Mouse (Mus musculus) liver, embryonic 16.5 days (tissue): Measurements from ENCODE around the gene Lrrc75a. TPM values are rescaled to one million over a fixed set of nuclear protein-coding genes. Genes with fewer than 3 reads are reported as not detected.
"Not testable (repeated sequence)": the region's sequence is repeated elsewhere in the genome, so short reads cannot be mapped to it uniquely, and the experiment has no call there.

Source experiments
- ATAC-seq: fragments of 200-750 bp; cut with Nextera tagmentation; 2 replicates; pipeline ENCODE4 v1.8.0; 2017; ENCODE audit warnings: low read depth, mild to moderate bottlenecking, moderate number of reproducible peaks, moderate library complexity
- H3K27ac ChIP-seq: fragments of 300-500 bp; sonication (generic); 2 replicates; pipeline ENCODE4 v1.5.1; 2014; ENCODE audit warnings: mild to moderate bottlenecking, low read length
- H3K27me3 ChIP-seq: fragments of 300-500 bp; sonication (generic); 2 replicates; pipeline ENCODE4 v1.6.1; 2014; ENCODE audit warnings: low read depth, low read length, mixed read lengths; ENCODE audit not compliant: control insufficient read depth, insufficient read depth
- H3K36me3 ChIP-seq: fragments of 300-500 bp; sonication (generic); 2 replicates; pipeline ENCODE4 v1.6.1; 2014; ENCODE audit warnings: mild to moderate bottlenecking; ENCODE audit not compliant: control insufficient read depth, insufficient read depth
- H3K4me1 ChIP-seq: fragments of 300-500 bp; sonication (generic); 2 replicates; pipeline ENCODE4 v1.6.1; 2014; ENCODE audit warnings: low read depth, low read length, mixed read lengths; ENCODE audit not compliant: control insufficient read depth
- H3K4me2 ChIP-seq: fragments of 300-500 bp; sonication (generic); 2 replicates; pipeline ENCODE4 v1.6.1; 2014; ENCODE audit warnings: low read depth, low read length, mixed read lengths
- H3K4me3 ChIP-seq: fragments of 300-500 bp; sonication (generic); 2 replicates; pipeline ENCODE4 v1.5.1; 2014; ENCODE audit warnings: low read depth, mild to moderate bottlenecking, low read length
- H3K9ac ChIP-seq: fragments of 300-500 bp; sonication (generic); 2 replicates; pipeline ENCODE4 v1.6.1; 2014; ENCODE audit warnings: low read depth, low read length
- H3K9me3 ChIP-seq: fragments of 300-500 bp; sonication (generic); replicated peaks from 2 replicates; pipeline ENCODE4 v1.6.1; 2016; ENCODE audit warnings: low read length; ENCODE audit not compliant: control insufficient read depth
- WGBS: fragments of 180-500 bp; shearing (Covaris S2); extraction: QIAGEN DNeasy Blood & Tissue Kit; methylation state at CpG from one replicate; pipeline ENCODE4 v1.1.7; 2014; ENCODE audit not compliant: insufficient replicate concordance; 5-methylcytosine and 5-hydroxymethylcytosine counted together
- polyA plus RNA-seq: library from polyadenylated mRNA; unstranded; fragments of >200 nt; fragmentation: Nextera tagmentation; extraction: Ambion mirVana; gene quantifications from 2 replicates; pipeline ENCODE4 v1.2.1, GENCODE M21; 2015

The Lrrc75a gene
- polyA plus RNA-seq, 1 experiment from 2014 or later: 1.0 TPM

- H3K4me3 ChIP-seq: no peak overlapping the region
- H3K36me3 ChIP-seq: no peaks in the 10 kb centered on the region
- no peak for ATAC-seq
Observed at GRCm38 (mm10) chr11:62670006-62670405, 21.7 kb upstream of the Lrrc75a start.

GRCm38 (mm10) chr11:62669471-62669870 is 21.1 kb upstream of the Lrrc75a start:
- no peak overlapping the region for H3K4me2 ChIP-seq
- no peaks in the 10 kb centered on the region for H3K36me3 ChIP-seq
- H3K9me3 ChIP-seq: no peaks in the 10 kb centered on the region
- no peak overlapping the region for H3K4me3 ChIP-seq
- H3K27me3 ChIP-seq: no peaks in the 10 kb centered on the region
- 42% methylated on average over 12 of the region's 12 CpGs for WGBS
- H3K9ac ChIP-seq: no peak overlapping the region
- no peaks in the 10 kb centered on the region for H3K4me1 ChIP-seq
- no peak overlapping the region for H3K27ac ChIP-seq
- ATAC-seq: no peak

More at GRCm38 (mm10) chr11:62670006-62670405, 21.7 kb upstream of the Lrrc75a start:
- Histone ChIP-seq H3K4me1 (no peaks in the 10 kb centered on the region), H3K27ac (no peak overlapping the region), H3K9ac (no peak overlapping the region), H3K9me3 (no peaks in the 10 kb centered on the region), H3K27me3 (no peaks in the 10 kb centered on the region), H3K4me2 (no peak overlapping the region)
- 51% methylated on average over 6 of the region's 6 CpGs for WGBS

GRCm38 (mm10) chr11:62668986-62669385 is 20.7 kb upstream of the Lrrc75a start:
- Histone ChIP-seq H3K36me3 (no peaks in the 10 kb centered on the region), H3K4me3 (no peak overlapping the region), H3K27me3 (no peaks in the 10 kb centered on the region), H3K9ac (no peak overlapping the region), H3K27ac (no peak overlapping the region), H3K9me3 (no peaks in the 10 kb centered on the region), H3K4me2 (no peak overlapping the region), H3K4me1 (no peaks in the 10 kb centered on the region)
- 84% methylated on average over 5 of the region's 5 CpGs for WGBS
- ATAC-seq: no peak

- ATAC-seq: no peak
- no peak overlapping the region for H3K4me2 ChIP-seq
- H3K27ac ChIP-seq: no peak overlapping the region
- 56% methylated on average over 6 of the region's 6 CpGs for WGBS
- H3K9ac ChIP-seq: no peak overlapping the region
- no peak overlapping the region for H3K4me3 ChIP-seq
- H3K36me3 ChIP-seq: no peaks in the 10 kb centered on the region
- H3K4me1 ChIP-seq: no peaks in the 10 kb centered on the region
- no peaks in the 10 kb centered on the region for H3K9me3 ChIP-seq
- no peaks in the 10 kb centered on the region for H3K27me3 ChIP-seq
Observed at GRCm38 (mm10) chr11:62664250-62664649, 15.9 kb upstream of the Lrrc75a start.

GRCm38 (mm10) chr11:62660885-62661284 is 12.6 kb upstream of the Lrrc75a start:
- Histone ChIP-seq H3K27me3 (no peaks in the 10 kb centered on the region), H3K4me3 (no peak overlapping the region), H3K9me3 (no peaks in the 10 kb centered on the region), H3K4me2 (no peak overlapping the region), H3K9ac (no peak overlapping the region), H3K27ac (no peak overlapping the region), H3K4me1 (no peaks in the 10 kb centered on the region), H3K36me3 (no peaks in the 10 kb centered on the region)
- WGBS: 37% methylated on average over 4 of the region's 4 CpGs
- no peak for ATAC-seq

GRCm38 (mm10) chr11:62652080-62652479 is 3.8 kb upstream of the Lrrc75a start:
- no peak overlapping the region for H3K4me2 ChIP-seq
- H3K9me3 ChIP-seq: no peaks in the 10 kb centered on the region
- H3K9ac ChIP-seq: no peak overlapping the region
- H3K27me3 ChIP-seq: peaks cover 9% of the 10 kb centered on the region
- 76% methylated on average over 3 of the region's 3 CpGs for WGBS
- no peak for ATAC-seq
- H3K4me3 ChIP-seq: no peak overlapping the region
- no peaks in the 10 kb centered on the region for H3K36me3 ChIP-seq
- H3K4me1 ChIP-seq: peaks cover 18% of the 10 kb centered on the region
- H3K27ac ChIP-seq: no peak overlapping the region

- WGBS: 78% methylated on average over 3 of the region's 3 CpGs
- no peak for ATAC-seq
Observed at GRCm38 (mm10) chr11:62651563-62651962, 3.2 kb upstream of the Lrrc75a start.

GRCm38 (mm10) chr11:62649803-62650202 is 1.5 kb upstream of the Lrrc75a start:
- H3K4me1 ChIP-seq: peaks cover 32% of the 10 kb centered on the region
- WGBS: 75% methylated on average over 4 of the region's 4 CpGs
- H3K9me3 ChIP-seq, ATAC-seq, H3K27ac ChIP-seq, H3K4me3 ChIP-seq, H3K27me3 ChIP-seq, H3K9ac ChIP-seq, H3K36me3 ChIP-seq, H3K4me2 ChIP-seq: not testable (repeated sequence)

More at GRCm38 (mm10) chr11:62651563-62651962, 3.2 kb upstream of the Lrrc75a start:
- Histone ChIP-seq H3K9ac (no peak overlapping the region), H3K9me3 (no peaks in the 10 kb centered on the region), H3K36me3 (no peaks in the 10 kb centered on the region), H3K4me2 (no peak overlapping the region), H3K4me3 (no peak overlapping the region), H3K27me3 (peaks cover 9% of the 10 kb centered on the region), H3K4me1 (peaks cover 20% of the 10 kb centered on the region), H3K27ac (no peak overlapping the region)

- under 1% methylated on average over 31 of the region's 53 CpGs for WGBS
- H3K27me3 ChIP-seq: peaks cover 9% of the 10 kb centered on the region
- no peaks in the 10 kb centered on the region for H3K36me3 ChIP-seq
- peak within 1 kb of the TSS; percentile 72 for H3K4me3 ChIP-seq
- H3K4me2 ChIP-seq: peak within 1 kb of the TSS; percentile 99
- H3K27ac ChIP-seq: peak within 1 kb of the TSS; percentile 63
- peaks cover 33% of the 10 kb centered on the region for H3K4me1 ChIP-seq
- H3K9me3 ChIP-seq: no peaks in the 10 kb centered on the region
- ATAC-seq: peak; percentile 89
- H3K9ac ChIP-seq: peak within 1 kb of the TSS; percentile 74
Observed at GRCm38 (mm10) chr11:62648591-62649391, 468 bp upstream of the Lrrc75a start, which contains the start of gene Mmgt2. Gene Mmgt2 (plus strand): TSS chr11:62648664.
